Mouse (Mus musculus) kidney, postnatal 10 days (tissue): ENCODE data around the gene Cog5.

ENCODE experiments used
- DNase-seq: peaks from one replicate; pipeline ENCODE4 v3.0.0; 2021; ENCODE audit warnings: mixed read lengths

Cog5 gene

GRCm38 (mm10) chr12:31712233-31712632 lies 57.6 kb downstream of the Cog5 start:
- DNase-seq, result no peak

GRCm38 (mm10) chr12:31712727-31713126 lies 58.1 kb downstream of the Cog5 start:
- DNase-seq, result no peak

- no peak for DNase-seq
Observed at GRCm38 (mm10) chr12:31713600-31713999, 58.9 kb downstream of the Cog5 start, which contains the start of gene Gpr22. Gpr22 (minus strand) TSS chr12:31713947.

- DNase-seq, result no peak
Observed at GRCm38 (mm10) chr12:31714070-31714469, 59.4 kb downstream of the Cog5 start.

- DNase-seq, result peak; percentile 13
Observed at GRCm38 (mm10) chr12:31719586-31720275, 65.1 kb downstream of the Cog5 start.

- DNase-seq, result no peak
Observed at GRCm38 (mm10) chr12:31724576-31724975, 69.9 kb downstream of the Cog5 start.

- DNase-seq, result no peak
Observed at GRCm38 (mm10) chr12:31725511-31726275, 71.0 kb downstream of the Cog5 start.

- DNase-seq, result no peak
Observed at GRCm38 (mm10) chr12:31726707-31727106, 72.0 kb downstream of the Cog5 start.

GRCm38 (mm10) chr12:31730126-31730525 lies 75.5 kb downstream of the Cog5 start:
- DNase-seq, result no peak

- no peak for DNase-seq
Observed at GRCm38 (mm10) chr12:31734616-31735015, 79.9 kb downstream of the Cog5 start.

- DNase-seq, result no peak
Observed at GRCm38 (mm10) chr12:31747301-31747700, 92.6 kb downstream of the Cog5 start.

- DNase-seq, result no peak
Observed at GRCm38 (mm10) chr12:31749846-31750245, 95.2 kb downstream of the Cog5 start.

- DNase-seq, result no peak
Observed at GRCm38 (mm10) chr12:31754465-31754864, 99.8 kb downstream of the Cog5 start.

GRCm38 (mm10) chr12:31755885-31756755 lies 101.5 kb downstream of the Cog5 start:
- DNase-seq, result no peak

- DNase-seq, result no peak
Observed at GRCm38 (mm10) chr12:31773612-31774011, 118.9 kb downstream of the Cog5 start.

GRCm38 (mm10) chr12:31784291-31784690 lies 129.6 kb downstream of the Cog5 start:
- no peak for DNase-seq

GRCm38 (mm10) chr12:31788530-31788929 lies 133.9 kb downstream of the Cog5 start:
- DNase-seq, result no peak

- no peak for DNase-seq
Observed at GRCm38 (mm10) chr12:31806410-31807154, 151.9 kb downstream of the Cog5 start.

- no peak for DNase-seq
Observed at GRCm38 (mm10) chr12:31818051-31818461, 163.4 kb downstream of the Cog5 start.

GRCm38 (mm10) chr12:31819096-31819495 lies 164.4 kb downstream of the Cog5 start:
- DNase-seq, result no peak

GRCm38 (mm10) chr12:31819520-31819919 lies 164.9 kb downstream of the Cog5 start:
- no peak for DNase-seq

GRCm38 (mm10) chr12:31823671-31824070 lies 169.0 kb downstream of the Cog5 start:
- DNase-seq, result no peak
